Mouse (Mus musculus): Measurements from ENCODE around the gene Metrnl. TPM values are rescaled to one million over a fixed set of nuclear protein-coding genes. Genes with fewer than 3 reads are reported as not detected.

Gene Metrnl
- total and polyA plus RNA-seq, 3 experiments, result 0.33 to 1.1 (median 1.1) TPM

GRCm38 (mm10) chr11:121720752-121721151 is 19.4 kb downstream of the Metrnl start:
- Histone ChIP-seq H3K27ac (ENCODE audit: insufficient read depth, low read depth) (no peak overlapping the region), H3K9me3 (replicated peaks; ENCODE audit: low read length) (no peaks in the 10 kb centered on the region), H3K4me1 (ENCODE audit: control insufficient read depth in 1 of 2, insufficient read depth in 2 of 2) (peaks cover 2 to 12% of the 10 kb centered on the region in 2 experiments; a peak in 2 of 4 replicates), H3K36me3 (replicated peaks in 1 of 2; ENCODE audit: control insufficient read depth in 1 of 2, insufficient read depth in 1 of 2, low read length in 1 of 2) (no peaks in the 10 kb centered on the region), H3K9ac (ENCODE audit: insufficient read depth, low read depth) (no peak overlapping the region), H3K4me2 (ENCODE audit: insufficient read depth, low read depth, poor library complexity, severe bottlenecking) (no peak overlapping the region), H3K4me3 (replicated peaks in 1 of 3; ENCODE audit: low read depth in 2 of 3, low read length in 2 of 3, poor library complexity in 1 of 3) (no peak overlapping the region), H3K27me3 (replicated peaks) (no peaks in the 10 kb centered on the region), H3K79me2 (replicated peaks; ENCODE audit: control insufficient read depth, extremely low read depth, insufficient read depth, poor library complexity, severe bottlenecking) (no peaks in the 10 kb centered on the region)
- in situ Hi-C loops (cut with MboI; ENCODE audit: low pct_ligation_motif_present, low pct_unique_long_range_greater_than_20kb, low sequenced_read_pairs) (no loop called here), dilution Hi-C loops (cut with MboI; ENCODE audit: extremely low pct_ligation_motif_present, extremely low pct_unique_long_range_greater_than_20kb, low sequenced_read_pairs) (no loop called here)
- TF ChIP-seq RAD21 (IDR thresholded peaks at IDR 0.05; ENCODE audit: low read depth, low read length) (no peak), MEF2A (IDR thresholded peaks at IDR 0.05; ENCODE audit: borderline replicate concordance, low read depth, low read length) (no peak), RCOR1 (conservative IDR thresholded peaks at IDR 0.05; ENCODE audit: low read depth, low read length) (no peak), TCF12 (IDR thresholded peaks at IDR 0.05; ENCODE audit: low read depth, low read length) (no peak), GABPA (IDR thresholded peaks at IDR 0.05; ENCODE audit: insufficient replicate concordance, low read depth, low read length) (no peak), ETS1 (conservative IDR thresholded peaks at IDR 0.05; ENCODE audit: low read depth, low read length) (no peak), MYC (IDR thresholded peaks at IDR 0.05; ENCODE audit: low read depth, low read length) (no peak), MXI1 (IDR thresholded peaks at IDR 0.05; ENCODE audit: low read depth, low read length) (no peak), NRF1 (IDR thresholded peaks at IDR 0.05; ENCODE audit: low read depth, low read length) (no peak), E2F4 (IDR thresholded peaks at IDR 0.05; ENCODE audit: insufficient replicate concordance, low read depth, low read length) (no peak), CTCF (conservative IDR thresholded peaks at IDR 0.05 in 1 of 2, IDR thresholded peaks at IDR 0.05 in 1 of 2; ENCODE audit: low read depth in 2 of 2, low read length in 2 of 2) (no peak), CHD1 (IDR thresholded peaks at IDR 0.05; ENCODE audit: low read depth, low read length) (no peak), BHLHE40 (IDR thresholded peaks at IDR 0.05; ENCODE audit: low read depth, low read length) (no peak), PAX5 (IDR thresholded peaks at IDR 0.05; ENCODE audit: low read length) (no peak), ZNF384 (IDR thresholded peaks at IDR 0.05; ENCODE audit: low read depth, low read length) (no peak), ZKSCAN1 (IDR thresholded peaks at IDR 0.05; ENCODE audit: borderline replicate concordance, low read depth, low read length) (no peak)
- DNase-seq (ENCODE audit: extremely low read depth), result no peak

GRCm38 (mm10) chr11:121722434-121722833 is 21.1 kb downstream of the Metrnl start:
- in situ Hi-C loops (cut with MboI; ENCODE audit: low pct_ligation_motif_present, low pct_unique_long_range_greater_than_20kb, low sequenced_read_pairs) (no loop called here), dilution Hi-C loops (cut with MboI; ENCODE audit: extremely low pct_ligation_motif_present, extremely low pct_unique_long_range_greater_than_20kb, low sequenced_read_pairs) (no loop called here)
- peaks cover 2 to 17% of the 10 kb centered on the region in 2 experiments; a peak in 2 of 4 replicates for H3K4me1 ChIP-seq (ENCODE audit: control insufficient read depth in 1 of 2, insufficient read depth in 2 of 2)
- H3K4me3 ChIP-seq (replicated peaks in 1 of 3; ENCODE audit: low read depth in 2 of 3, low read length in 2 of 3, poor library complexity in 1 of 3), result no peak overlapping the region
- H3K9me3 ChIP-seq (replicated peaks; ENCODE audit: low read length), result no peaks in the 10 kb centered on the region
- no peak overlapping the region for H3K27ac ChIP-seq (ENCODE audit: insufficient read depth, low read depth)
- H3K27me3 ChIP-seq (replicated peaks), result no peaks in the 10 kb centered on the region
- no peak overlapping the region for H3K4me2 ChIP-seq (ENCODE audit: insufficient read depth, low read depth, poor library complexity, severe bottlenecking)
- DNase-seq (ENCODE audit: extremely low read depth), result no peak
- TF ChIP-seq JUN (IDR thresholded peaks at IDR 0.05; ENCODE audit: insufficient read depth, low read depth, low read length), result no peak
- no peak for TF ChIP-seq CHD2 (IDR thresholded peaks at IDR 0.05; ENCODE audit: low read length)
- no peak for TF ChIP-seq NELFE (IDR thresholded peaks at IDR 0.05; ENCODE audit: low read depth, low read length)
- no peak for TF ChIP-seq UBTF (IDR thresholded peaks at IDR 0.05; ENCODE audit: low read depth, low read length)
- TF ChIP-seq CHD1 (IDR thresholded peaks at IDR 0.05; ENCODE audit: low read depth, low read length), result no peak
- no peak for TF ChIP-seq MAX (IDR thresholded peaks at IDR 0.05; ENCODE audit: low read length)
- TF ChIP-seq TCF12 (IDR thresholded peaks at IDR 0.05; ENCODE audit: low read depth, low read length), result no peak
- no peak for TF ChIP-seq GABPA (IDR thresholded peaks at IDR 0.05; ENCODE audit: insufficient replicate concordance, low read depth, low read length)
- TF ChIP-seq MYC (IDR thresholded peaks at IDR 0.05; ENCODE audit: low read depth, low read length), result no peak
- no peak for TF ChIP-seq TBP (conservative IDR thresholded peaks at IDR 0.05; ENCODE audit: low read depth, low read length)
- no peak for TF ChIP-seq ETS1 (conservative IDR thresholded peaks at IDR 0.05; ENCODE audit: low read depth, low read length)
- TF ChIP-seq IRF4 (IDR thresholded peaks at IDR 0.05; ENCODE audit: low read depth, low read length), result no peak
- no peak for TF ChIP-seq KAT2A (IDR thresholded peaks at IDR 0.05; ENCODE audit: insufficient replicate concordance, low read length)
- no peak for TF ChIP-seq ZNF384 (IDR thresholded peaks at IDR 0.05; ENCODE audit: low read depth, low read length)
- TF ChIP-seq RAD21 (IDR thresholded peaks at IDR 0.05; ENCODE audit: low read depth, low read length), result no peak
- no peak for TF ChIP-seq USF1 (IDR thresholded peaks at IDR 0.05; ENCODE audit: low read depth, low read length)
- no peak for TF ChIP-seq MXI1 (IDR thresholded peaks at IDR 0.05; ENCODE audit: low read depth, low read length)
- TF ChIP-seq EP300 (IDR thresholded peaks at IDR 0.05; ENCODE audit: low read length), result no peak
- no peak for TF ChIP-seq SMC3 (IDR thresholded peaks at IDR 0.05; ENCODE audit: low read depth, low read length)
- TF ChIP-seq RCOR1 (conservative IDR thresholded peaks at IDR 0.05; ENCODE audit: low read depth, low read length), result no peak
- H3K79me2 ChIP-seq (replicated peaks; ENCODE audit: control insufficient read depth, extremely low read depth, insufficient read depth, poor library complexity, severe bottlenecking), result no peaks in the 10 kb centered on the region
- no peak overlapping the region for H3K9ac ChIP-seq (ENCODE audit: insufficient read depth, low read depth)
- no peaks in the 10 kb centered on the region for H3K36me3 ChIP-seq (replicated peaks in 1 of 2; ENCODE audit: control insufficient read depth in 1 of 2, insufficient read depth in 1 of 2, low read length in 1 of 2)
